Mouse (Mus musculus) midbrain, embryonic 15.5 days (tissue): Measurements from ENCODE around the gene Ankrd42. TPM values are rescaled to one million over a fixed set of nuclear protein-coding genes. Genes with fewer than 3 reads are reported as not detected.
A peak's percentile ranks its signal among the peaks of the same experiment; 100 is the strongest.

Experiments
- ATAC-seq: fragments of 200-750 bp; cut with Nextera tagmentation; replicated peaks from 2 replicates; pipeline ENCODE4 v1.8.0; 2017; ENCODE audit warnings: moderate TSS enrichment
- H3K27ac ChIP-seq: fragments of 300-500 bp; sonication (generic); 2 replicates; pipeline ENCODE4 v1.5.1; 2015; ENCODE audit warnings: mild to moderate bottlenecking, inconsistent platforms
- H3K27me3 ChIP-seq: fragments of 300-500 bp; sonication (generic); replicated peaks from 2 replicates; pipeline ENCODE4 v1.6.1; 2015; ENCODE audit warnings: inconsistent platforms
- H3K36me3 ChIP-seq: fragments of 300-500 bp; sonication (generic); replicated peaks from 2 replicates; pipeline ENCODE4 v1.6.1; 2015; ENCODE audit warnings: inconsistent platforms
- H3K4me1 ChIP-seq: fragments of 300-500 bp; sonication (generic); 2 replicates; pipeline ENCODE4 v1.6.1; 2015; ENCODE audit warnings: inconsistent platforms
- H3K4me2 ChIP-seq: fragments of 300-500 bp; sonication (generic); 2 replicates; pipeline ENCODE4 v1.6.1; 2015; ENCODE audit warnings: inconsistent platforms, mild to moderate bottlenecking, moderate library complexity
- H3K4me3 ChIP-seq: fragments of 300-500 bp; sonication (generic); 2 replicates; pipeline ENCODE4 v1.5.1; 2015; ENCODE audit warnings: mild to moderate bottlenecking, inconsistent platforms
- H3K9ac ChIP-seq: fragments of 300-500 bp; sonication (generic); 2 replicates; pipeline ENCODE4 v1.6.1; 2015; ENCODE audit warnings: mild to moderate bottlenecking, inconsistent platforms
- H3K9me3 ChIP-seq: fragments of 300-500 bp; sonication (generic); 2 replicates; pipeline ENCODE4 v1.6.1; 2016; ENCODE audit warnings: inconsistent platforms
- WGBS: fragments of 180-500 bp; shearing (Covaris S2); methylation state at CpG from one replicate; pipeline ENCODE4 v1.1.7; 2015; ENCODE audit warnings: mixed read lengths; 5-methylcytosine and 5-hydroxymethylcytosine counted together
- polyA plus RNA-seq: library from polyadenylated mRNA; unstranded; fragments of >200 nt; fragmentation: Nextera tagmentation; extraction: Ambion mirVana; gene quantifications from 2 replicates; pipeline ENCODE4 v1.2.1, GENCODE M21; 2015

Gene Ankrd42
- polyA plus RNA-seq, 1 experiment from 2014 or later, result 26.8 TPM

DNA sequence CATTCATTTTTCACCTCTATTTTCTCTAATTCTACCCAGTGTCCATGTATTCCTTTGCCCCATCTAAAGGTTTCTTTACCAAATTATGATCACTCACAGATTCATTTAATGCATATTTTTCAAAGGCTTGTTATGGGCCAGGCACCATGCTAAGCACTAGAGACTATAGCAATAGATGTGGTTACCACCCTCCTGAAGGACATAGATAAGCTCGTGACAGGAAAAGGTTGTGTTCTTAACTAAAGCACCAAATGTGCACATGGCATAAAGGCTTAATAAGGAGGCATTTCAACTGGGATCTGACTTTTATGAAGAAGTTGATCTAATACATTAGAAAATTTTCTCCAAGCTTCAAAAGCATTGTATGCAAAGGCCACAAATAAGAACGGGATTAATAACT lies 78.2 kb downstream of the Ankrd42 start:
- H3K9me3 ChIP-seq, result no peaks in the 10 kb centered on the region

DNA sequence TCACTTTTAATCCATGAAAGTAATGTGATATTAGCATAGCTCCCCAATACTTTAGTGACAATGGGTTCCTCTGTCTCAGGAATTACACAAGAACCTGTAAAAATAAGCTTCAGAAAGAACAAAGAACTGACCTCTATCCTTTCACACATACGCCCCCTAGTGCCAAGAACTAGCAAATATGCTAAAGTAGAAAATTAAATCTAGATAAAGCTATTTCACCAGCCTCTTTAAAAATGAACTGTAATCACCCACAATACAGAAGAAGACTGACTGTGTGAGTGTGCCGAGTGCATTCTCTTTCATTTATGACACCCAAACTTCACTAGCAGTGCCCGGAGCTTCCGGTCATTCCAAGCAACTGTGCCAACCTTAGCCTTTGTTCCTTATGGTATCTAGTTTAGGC lies 86.0 kb downstream of the Ankrd42 start:
- no peaks in the 10 kb centered on the region for H3K36me3 ChIP-seq
- H3K9me3 ChIP-seq, result no peaks in the 10 kb centered on the region
- H3K4me3 ChIP-seq, result no peak overlapping the region
- peak; percentile 81 for ATAC-seq
- H3K27me3 ChIP-seq, result no peaks in the 10 kb centered on the region
- H3K9ac ChIP-seq, result no peak overlapping the region
- no peaks in the 10 kb centered on the region for H3K4me1 ChIP-seq
- no peak overlapping the region for H3K4me2 ChIP-seq
- H3K27ac ChIP-seq, result 0 out of 2 replicates have a peak overlapping the region, but pooled peaks have one; percentile 12
- 55% methylated on average over 4 of the region's 4 CpGs for WGBS

More for the DNA sequence above, 78.2 kb downstream of the Ankrd42 start:
- no peak for ATAC-seq
- no peak overlapping the region for H3K4me2 ChIP-seq
- H3K4me3 ChIP-seq, result no peak overlapping the region
- H3K27ac ChIP-seq, result no peak overlapping the region
- H3K36me3 ChIP-seq, result no peaks in the 10 kb centered on the region
- WGBS, result 98% methylated on average over 2 of the region's 2 CpGs
- H3K4me1 ChIP-seq, result peaks cover 10% of the 10 kb centered on the region
- H3K27me3 ChIP-seq, result no peaks in the 10 kb centered on the region
- H3K9ac ChIP-seq, result no peak overlapping the region

DNA sequence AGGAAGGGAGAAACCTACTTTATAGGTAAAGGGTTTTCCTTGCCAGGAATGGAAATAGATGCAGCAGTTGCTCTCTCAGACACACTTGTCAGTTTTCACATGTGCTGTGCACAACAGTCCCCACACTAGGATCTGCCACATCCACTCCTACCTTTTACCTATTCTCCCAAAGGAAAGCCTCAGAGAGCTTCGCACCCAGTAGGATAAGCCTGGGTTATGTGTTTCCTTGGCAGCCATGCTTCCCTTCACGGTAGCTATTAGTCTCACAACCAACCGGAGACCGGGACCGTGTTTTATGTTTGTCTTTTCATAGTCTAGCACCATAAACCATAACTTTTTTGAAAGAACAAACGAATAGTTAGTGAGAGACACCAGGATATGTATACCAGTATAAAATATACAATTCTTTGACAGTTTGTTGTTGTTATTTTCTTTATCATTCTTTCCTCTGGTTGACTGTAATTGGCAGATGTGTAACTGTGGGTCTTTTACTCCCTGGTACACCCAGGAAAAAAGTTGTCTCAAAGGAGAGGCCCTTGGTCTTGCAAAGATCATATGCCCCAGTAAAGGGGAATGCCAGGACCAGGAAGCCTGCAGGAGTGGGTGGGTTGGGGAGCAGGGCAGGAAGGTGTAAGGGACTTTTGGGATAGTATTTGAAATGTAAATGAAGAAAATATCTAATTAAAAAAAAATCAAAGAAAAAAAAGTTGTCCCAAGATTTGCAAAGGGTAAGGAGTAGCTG lies 86.5 kb downstream of the Ankrd42 start:
- ATAC-seq, result peak; percentile 78
- H3K9ac ChIP-seq, result no peak overlapping the region
- no peaks in the 10 kb centered on the region for H3K4me1 ChIP-seq

DNA sequence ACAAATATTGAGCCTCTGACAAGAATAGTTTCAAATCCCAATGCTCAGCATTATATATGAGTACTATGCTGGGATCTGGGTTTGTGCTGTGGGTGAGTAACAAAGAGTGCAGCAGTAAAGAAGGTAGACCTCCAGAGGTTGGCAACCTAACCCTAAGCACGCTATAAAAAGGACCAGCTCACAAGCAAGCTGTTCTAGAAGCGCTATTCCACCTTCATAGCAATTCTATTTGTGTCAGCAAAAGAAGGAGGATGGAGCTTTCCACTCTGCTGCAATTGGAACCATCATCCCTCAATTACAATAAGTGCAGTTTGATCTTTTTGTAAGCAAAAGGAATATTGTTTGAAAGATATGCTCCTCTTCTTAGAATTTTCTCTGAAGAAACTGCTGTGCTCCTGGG lies 90.2 kb downstream of the Ankrd42 start:
- H3K4me2 ChIP-seq, result no peak overlapping the region
- H3K27me3 ChIP-seq, result no peaks in the 10 kb centered on the region
- no peak overlapping the region for H3K4me3 ChIP-seq
- 81% methylated on average over 2 of the region's 2 CpGs for WGBS
- no peaks in the 10 kb centered on the region for H3K9me3 ChIP-seq
- H3K36me3 ChIP-seq, result no peaks in the 10 kb centered on the region
- no peak overlapping the region for H3K27ac ChIP-seq
- no peaks in the 10 kb centered on the region for H3K4me1 ChIP-seq
- no peak overlapping the region for H3K9ac ChIP-seq
- no peak for ATAC-seq

More for the DNA sequence above, 86.5 kb downstream of the Ankrd42 start:
- no peak overlapping the region for H3K4me2 ChIP-seq
- WGBS, result 89% methylated on average over 6 of the region's 6 CpGs
- H3K9me3 ChIP-seq, result no peaks in the 10 kb centered on the region
- no peaks in the 10 kb centered on the region for H3K27me3 ChIP-seq
- no peak overlapping the region for H3K27ac ChIP-seq
- no peak overlapping the region for H3K4me3 ChIP-seq
- no peaks in the 10 kb centered on the region for H3K36me3 ChIP-seq

DNA sequence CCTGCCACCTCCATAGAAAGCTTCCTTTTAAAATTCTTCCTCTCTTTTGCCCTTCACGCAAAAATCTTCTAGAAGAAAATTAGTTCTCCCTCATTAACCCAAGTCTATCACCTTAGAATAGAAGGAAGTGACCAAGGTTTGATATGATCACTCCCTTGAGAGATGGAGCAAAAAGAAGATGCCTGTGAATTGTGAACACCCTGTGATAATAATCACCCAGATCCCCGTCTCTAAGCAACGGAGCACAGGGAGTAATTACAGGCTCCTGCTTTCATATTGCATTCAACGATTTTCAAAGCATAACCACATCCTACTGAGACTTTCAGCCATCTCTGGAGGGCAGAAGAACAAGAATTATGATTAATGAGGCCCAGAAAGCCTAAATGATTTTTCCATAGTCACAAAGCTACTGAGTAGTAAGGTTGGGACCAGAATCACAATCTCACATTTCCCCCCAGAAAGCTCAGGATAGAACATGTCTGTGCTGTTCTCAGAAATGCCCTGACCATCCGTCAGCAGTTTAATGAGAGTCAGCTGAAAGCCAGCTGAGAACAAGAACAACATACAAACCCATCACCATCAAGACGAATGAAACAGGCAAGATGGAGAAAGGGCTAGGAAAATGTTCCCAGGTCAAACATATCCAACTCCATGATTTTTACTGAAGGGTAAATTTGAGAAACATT lies 104.4 kb downstream of the Ankrd42 start:
- peak overlapping the region; percentile 75 for H3K27ac ChIP-seq
- no peaks in the 10 kb centered on the region for H3K27me3 ChIP-seq
- H3K36me3 ChIP-seq, result no peaks in the 10 kb centered on the region
- peaks cover 12% of the 10 kb centered on the region for H3K4me1 ChIP-seq
- H3K4me2 ChIP-seq, result no peak overlapping the region
- no peak overlapping the region for H3K4me3 ChIP-seq
- H3K9ac ChIP-seq, result no peak overlapping the region
- H3K9me3 ChIP-seq, result no peaks in the 10 kb centered on the region
- ATAC-seq, result peak; percentile 92
- 23% methylated on average over 6 of the region's 6 CpGs for WGBS

Other genes with a start within 250 kb of the Ankrd42 start
- 57.5 and 57.9 TPM in 2 replicates for gene Ccdc90b, start 76.0 kb downstream of the Ankrd42 start, polyA plus RNA-seq
- 20.3 and 20.6 TPM in 2 replicates for gene Pcf11, start 32.8 kb upstream of the Ankrd42 start, polyA plus RNA-seq
- gene Rab30, start 104.5 kb upstream of the Ankrd42 start, polyA plus RNA-seq, result 20.3 and 23.0 TPM in 2 replicates
- gene Ddias, start 237.1 kb upstream of the Ankrd42 start, polyA plus RNA-seq, result 4.1 and 4.3 TPM in 2 replicates
- gene Prcp, start 237.3 kb upstream of the Ankrd42 start, polyA plus RNA-seq, result 20.2 and 20.5 TPM in 2 replicates